Mouse (Mus musculus): ENCODE data around the gene Pars2. TPM values are rescaled to one million over a fixed set of nuclear protein-coding genes. Genes with fewer than 3 reads are reported as not detected.

Gene Pars2
- polyA plus RNA-seq, 1 experiment = 0.13 TPM

DNA sequence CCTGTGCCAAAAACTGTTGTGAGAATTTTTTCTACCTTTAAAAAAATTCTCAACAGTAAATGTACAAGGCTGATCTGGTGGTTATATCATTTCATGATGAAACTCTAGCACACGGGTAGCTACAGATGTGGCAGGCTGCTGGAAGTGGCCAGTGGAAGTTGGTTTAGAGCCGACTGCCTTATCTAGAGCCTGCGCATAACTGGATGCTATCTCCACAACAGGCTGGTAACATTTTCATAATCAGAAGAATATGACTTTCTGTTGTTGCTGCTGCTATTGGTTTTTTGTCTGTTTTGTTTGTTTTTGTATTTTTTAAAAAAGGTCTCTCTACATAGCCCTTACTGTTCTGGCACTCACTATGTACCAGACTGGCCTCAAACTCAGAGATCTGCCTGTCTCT lies 1.7 kb downstream of the Pars2 start:
- H3K9me3 ChIP-seq (ENCODE audit: control insufficient read depth, low read length) = 0 out of 2 replicates have a peak, but pooled peaks cover 2% of the 10 kb centered on the region
- H3K4me1 ChIP-seq (ENCODE audit: control insufficient read depth) = peaks cover 35% of the 10 kb centered on the region
- no peak for TF ChIP-seq GATA1 (IDR thresholded peaks at IDR 0.05; ENCODE audit: low read length)
- TF ChIP-seq TAL1 (IDR thresholded peaks at IDR 0.05; ENCODE audit: low read length) = no peak
- H3K4me3 ChIP-seq (replicated peaks) = no peak overlapping the region
- peaks cover 35% of the 10 kb centered on the region for H3K36me3 ChIP-seq (ENCODE audit: control insufficient read depth)
- 0 out of 2 replicates have a peak, but pooled peaks cover 3% of the 10 kb centered on the region for H3K27me3 ChIP-seq (ENCODE audit: control insufficient read depth)

DNA sequence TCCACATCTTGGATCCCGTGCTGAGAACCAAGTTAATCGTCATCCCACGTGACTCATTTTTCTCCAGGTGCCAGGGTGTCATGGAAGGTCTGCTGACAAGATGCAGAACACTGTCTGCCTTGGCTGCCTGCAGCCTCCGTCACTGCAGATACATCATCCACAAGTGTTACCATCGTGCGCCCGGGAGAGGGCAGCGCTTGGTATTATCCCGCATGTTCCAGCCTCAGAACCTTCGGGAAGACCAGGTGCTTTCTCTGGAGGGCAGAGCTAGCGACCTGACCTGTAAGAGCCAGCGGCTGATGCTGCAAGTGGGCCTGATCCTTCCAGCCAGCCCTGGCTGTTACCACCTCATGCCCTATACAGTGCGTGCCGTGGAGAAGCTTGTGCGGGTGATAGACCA lies 2.2 kb downstream of the Pars2 start:
- no peak overlapping the region for H3K4me3 ChIP-seq (replicated peaks)
- H3K9me3 ChIP-seq (ENCODE audit: control insufficient read depth, low read length) = 0 out of 2 replicates have a peak, but pooled peaks cover 2% of the 10 kb centered on the region
- TF ChIP-seq TAL1 (IDR thresholded peaks at IDR 0.05; ENCODE audit: low read length) (no peak), GATA1 (IDR thresholded peaks at IDR 0.05; ENCODE audit: low read length) (no peak)
- H3K4me1 ChIP-seq (ENCODE audit: control insufficient read depth) = peaks cover 35% of the 10 kb centered on the region
- H3K27me3 ChIP-seq (ENCODE audit: control insufficient read depth) = no peaks in the 10 kb centered on the region
- H3K36me3 ChIP-seq (ENCODE audit: control insufficient read depth) = peaks cover 37% of the 10 kb centered on the region

DNA sequence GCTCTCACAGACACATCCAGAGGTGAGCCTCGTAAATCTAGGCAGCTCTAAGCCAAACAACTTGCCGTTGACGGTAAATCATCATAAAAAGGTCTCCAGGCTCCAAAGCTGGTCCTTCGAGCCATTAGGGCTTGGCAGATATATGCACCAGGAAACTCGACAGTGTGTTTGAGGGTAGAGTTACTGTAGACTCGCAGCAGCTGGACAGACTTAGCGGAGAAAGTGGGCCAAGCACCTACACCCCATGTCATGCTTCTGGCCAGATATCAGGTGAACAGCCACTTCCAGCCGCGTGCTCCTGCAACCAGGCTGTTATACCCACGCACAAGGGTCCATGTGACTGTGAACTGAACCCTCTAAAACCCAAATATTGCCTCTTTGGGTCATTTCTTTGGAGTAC lies 4.8 kb downstream of the Pars2 start:
- peaks cover 60% of the 10 kb centered on the region for H3K36me3 ChIP-seq (ENCODE audit: control insufficient read depth)
- no peaks in the 10 kb centered on the region for H3K9me3 ChIP-seq (ENCODE audit: control insufficient read depth, low read length)
- H3K4me3 ChIP-seq (replicated peaks) = no peak overlapping the region
- TF ChIP-seq GATA1 (IDR thresholded peaks at IDR 0.05; ENCODE audit: low read length) = no peak
- no peak for TF ChIP-seq TAL1 (IDR thresholded peaks at IDR 0.05; ENCODE audit: low read length)
- peaks cover 30% of the 10 kb centered on the region for H3K4me1 ChIP-seq (ENCODE audit: control insufficient read depth)
- no peaks in the 10 kb centered on the region for H3K27me3 ChIP-seq (ENCODE audit: control insufficient read depth)

DNA sequence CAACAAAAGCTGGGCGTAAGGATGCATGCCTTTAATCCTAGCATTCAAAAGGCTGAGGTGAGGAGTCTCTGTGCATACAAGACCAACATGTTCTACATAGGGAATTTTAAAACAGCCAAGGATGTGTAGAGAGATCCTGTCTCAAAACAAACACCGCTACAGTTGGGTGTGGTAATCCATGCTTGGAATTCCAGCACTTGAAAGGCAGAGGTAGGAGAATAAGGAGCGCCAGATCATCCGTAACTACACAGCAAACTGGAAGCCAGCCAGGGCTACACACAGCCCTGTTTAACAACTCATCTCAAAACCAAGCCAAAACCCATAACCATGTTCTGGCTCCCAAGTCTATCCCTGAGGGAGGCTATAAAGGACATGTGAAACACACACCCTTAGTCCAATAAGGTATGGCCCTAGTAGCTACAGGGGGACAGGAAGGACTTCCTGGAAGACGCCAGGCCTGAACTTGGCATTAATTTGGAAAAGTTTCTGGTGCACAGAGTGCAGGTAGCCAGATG lies 13.1 kb downstream of the Pars2 start:
- TF ChIP-seq TAL1 (IDR thresholded peaks at IDR 0.05; ENCODE audit: low read length) = no peak
- no peak for TF ChIP-seq GATA1 (IDR thresholded peaks at IDR 0.05; ENCODE audit: low read length)
- no peaks in the 10 kb centered on the region for H3K9me3 ChIP-seq (ENCODE audit: control insufficient read depth, low read length)
- H3K4me3 ChIP-seq (replicated peaks) = no peak overlapping the region
- H3K36me3 ChIP-seq (ENCODE audit: control insufficient read depth) = peaks cover 100% of the 10 kb centered on the region
- no peaks in the 10 kb centered on the region for H3K4me1 ChIP-seq (ENCODE audit: control insufficient read depth)
- no peaks in the 10 kb centered on the region for H3K27me3 ChIP-seq (ENCODE audit: control insufficient read depth)

DNA sequence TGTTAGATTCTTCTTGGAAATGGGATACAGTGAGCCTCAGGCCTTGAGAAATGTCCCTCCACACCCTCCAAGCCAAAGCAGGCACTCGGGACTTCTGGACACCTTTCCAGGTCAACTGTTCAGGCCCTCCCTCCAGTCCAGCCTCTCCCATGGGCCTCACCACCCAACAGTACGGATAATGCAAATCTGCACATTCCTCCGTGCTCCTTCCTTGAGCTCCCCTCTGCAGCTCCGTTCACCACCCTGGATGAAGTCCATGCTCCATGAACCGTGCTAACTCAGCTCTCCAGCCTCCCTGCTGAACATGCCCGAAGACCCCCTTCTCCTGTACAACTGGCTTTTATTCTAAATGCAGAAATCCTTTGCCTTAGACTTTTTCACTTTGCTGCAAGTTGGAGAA lies 13.8 kb downstream of the Pars2 start:
- peaks cover 100% of the 10 kb centered on the region for H3K36me3 ChIP-seq (ENCODE audit: control insufficient read depth)
- no peaks in the 10 kb centered on the region for H3K27me3 ChIP-seq (ENCODE audit: control insufficient read depth)
- H3K9me3 ChIP-seq (ENCODE audit: control insufficient read depth, low read length) = no peaks in the 10 kb centered on the region

DNA sequence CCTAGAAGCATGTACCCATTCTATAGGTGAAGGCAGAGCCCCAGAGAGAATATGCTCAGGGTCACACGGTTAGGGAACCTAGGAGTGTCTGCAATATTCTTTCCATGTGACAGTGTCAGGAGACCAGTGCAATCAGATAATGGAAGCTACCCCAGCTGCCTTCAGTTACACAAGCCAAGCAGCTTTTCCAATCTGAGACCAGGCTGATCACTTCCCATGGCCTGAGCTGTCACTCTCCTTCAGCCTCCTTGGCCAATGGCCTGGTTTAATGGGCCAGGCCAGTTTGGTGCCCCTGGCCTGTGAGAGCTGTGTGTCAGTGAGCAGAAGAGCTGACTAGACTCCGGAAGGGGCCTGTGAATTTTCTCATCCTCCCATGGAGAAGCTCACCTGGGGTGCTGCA lies 14.4 kb downstream of the Pars2 start:
- Histone ChIP-seq H3K4me1 (ENCODE audit: control insufficient read depth) (no peaks in the 10 kb centered on the region), H3K4me3 (replicated peaks) (no peak overlapping the region), H3K27me3 (ENCODE audit: control insufficient read depth) (no peaks in the 10 kb centered on the region), H3K36me3 (ENCODE audit: control insufficient read depth) (peaks cover 100% of the 10 kb centered on the region), H3K9me3 (ENCODE audit: control insufficient read depth, low read length) (no peaks in the 10 kb centered on the region)
- TF ChIP-seq TAL1 (IDR thresholded peaks at IDR 0.05; ENCODE audit: low read length) (no peak), GATA1 (IDR thresholded peaks at IDR 0.05; ENCODE audit: low read length) (no peak)

More for the DNA sequence above, 13.8 kb downstream of the Pars2 start:
- Histone ChIP-seq H3K4me3 (replicated peaks) (no peak overlapping the region), H3K4me1 (ENCODE audit: control insufficient read depth) (no peaks in the 10 kb centered on the region)
- no peak for TF ChIP-seq TAL1 (IDR thresholded peaks at IDR 0.05; ENCODE audit: low read length)
- no peak for TF ChIP-seq GATA1 (IDR thresholded peaks at IDR 0.05; ENCODE audit: low read length)

DNA sequence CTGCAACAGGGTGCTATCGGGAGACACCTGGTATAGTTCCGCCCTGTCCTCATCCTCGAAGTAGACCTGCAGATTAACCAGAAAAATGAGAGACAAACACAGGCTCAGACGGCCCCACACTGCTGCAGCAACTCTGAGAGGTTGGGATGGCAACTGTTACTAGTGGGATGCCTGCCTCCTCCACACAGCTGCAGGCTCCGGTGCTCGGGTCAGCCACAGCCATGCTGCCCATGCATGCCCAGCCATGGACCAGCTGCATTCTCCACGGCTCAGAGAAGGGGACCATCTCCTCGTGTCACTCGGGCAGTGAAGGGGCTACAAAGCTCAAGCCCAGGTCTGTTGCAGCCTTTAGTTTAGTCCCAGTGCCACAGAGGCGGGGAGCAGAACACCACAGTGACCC lies 14.8 kb downstream of the Pars2 start:
- Histone ChIP-seq H3K9me3 (ENCODE audit: control insufficient read depth, low read length) (no peaks in the 10 kb centered on the region), H3K4me1 (ENCODE audit: control insufficient read depth) (no peaks in the 10 kb centered on the region), H3K4me3 (replicated peaks) (no peak overlapping the region), H3K27me3 (ENCODE audit: control insufficient read depth) (no peaks in the 10 kb centered on the region), H3K36me3 (ENCODE audit: control insufficient read depth) (peaks cover 100% of the 10 kb centered on the region)
- TF ChIP-seq GATA1 (IDR thresholded peaks at IDR 0.05; ENCODE audit: low read length) (no peak), TAL1 (IDR thresholded peaks at IDR 0.05; ENCODE audit: low read length) (no peak)

DNA sequence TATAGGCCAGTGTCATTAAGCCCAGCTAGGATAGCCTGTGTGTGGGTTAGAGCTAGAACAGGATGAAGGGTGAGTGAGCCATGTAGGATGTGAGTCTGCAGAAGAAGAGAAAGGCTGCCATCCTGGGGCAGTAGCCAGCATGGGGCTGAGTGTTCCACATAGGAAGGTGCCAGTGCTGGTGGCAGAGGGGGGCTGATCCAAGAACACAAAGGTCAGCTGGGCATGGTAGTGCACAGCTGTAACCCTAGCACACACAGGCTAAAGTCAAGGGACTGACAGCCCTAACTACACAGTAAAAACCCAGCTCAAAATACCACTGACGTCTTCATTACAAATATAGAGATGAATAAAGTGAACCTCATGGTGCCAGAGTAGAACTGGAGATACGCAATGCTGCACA lies 15.7 kb downstream of the Pars2 start:
- H3K36me3 ChIP-seq (ENCODE audit: control insufficient read depth) = peaks cover 100% of the 10 kb centered on the region
- no peaks in the 10 kb centered on the region for H3K9me3 ChIP-seq (ENCODE audit: control insufficient read depth, low read length)
- H3K4me1 ChIP-seq (ENCODE audit: control insufficient read depth) = no peaks in the 10 kb centered on the region
- TF ChIP-seq TAL1 (IDR thresholded peaks at IDR 0.05; ENCODE audit: low read length) = no peak
- TF ChIP-seq GATA1 (IDR thresholded peaks at IDR 0.05; ENCODE audit: low read length) = no peak
- H3K4me3 ChIP-seq (replicated peaks) = no peak overlapping the region
- H3K27me3 ChIP-seq (ENCODE audit: control insufficient read depth) = no peaks in the 10 kb centered on the region

DNA sequence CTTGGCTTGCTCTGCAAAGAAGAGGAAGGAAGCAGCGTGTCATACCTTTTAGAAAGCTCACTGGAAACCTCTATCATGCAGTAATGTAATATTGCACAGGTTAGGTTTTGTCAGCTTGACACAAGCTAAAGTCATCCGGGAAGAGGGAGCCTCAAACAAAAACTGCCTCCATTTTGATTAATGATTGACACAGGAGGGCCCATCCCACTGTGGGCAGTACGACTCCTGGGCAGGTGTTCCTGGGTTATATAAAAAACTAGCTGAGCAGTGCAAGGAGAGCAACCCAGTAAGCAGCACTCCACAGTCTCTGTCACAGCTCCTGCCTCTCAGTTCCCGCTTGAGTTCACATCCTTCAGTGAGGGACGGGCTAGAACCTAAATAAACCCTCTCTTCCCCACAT lies 25.9 kb downstream of the Pars2 start:
- Histone ChIP-seq H3K9me3 (ENCODE audit: control insufficient read depth, low read length) (no peaks in the 10 kb centered on the region), H3K4me3 (replicated peaks) (no peak overlapping the region), H3K36me3 (ENCODE audit: control insufficient read depth) (peaks cover 60% of the 10 kb centered on the region), H3K27me3 (ENCODE audit: control insufficient read depth) (no peaks in the 10 kb centered on the region), H3K4me1 (ENCODE audit: control insufficient read depth) (peaks cover 38% of the 10 kb centered on the region)
- TF ChIP-seq GATA1 (IDR thresholded peaks at IDR 0.05; ENCODE audit: low read length) = no peak
- TF ChIP-seq TAL1 (IDR thresholded peaks at IDR 0.05; ENCODE audit: low read length) = no peak
